Mouse (Mus musculus) right cerebral cortex, postnatal 10 days (tissue): ENCODE results near the gene Vrk1.

ENCODE experiments used
- DNase-seq, 2 experiments: peaks; one replicate each; pipeline ENCODE4 v3.0.0; 2021; ENCODE audit warnings: low spot score in 2 of 2

Vrk1 gene

GRCm38 (mm10) chr12:106010065-106010915 lies at the start of gene Vrk1:
Gene Vrk1, plus strand, starts transcription at chr12:106010228.
- peak; percentile 98 to 99 for DNase-seq

DNA sequence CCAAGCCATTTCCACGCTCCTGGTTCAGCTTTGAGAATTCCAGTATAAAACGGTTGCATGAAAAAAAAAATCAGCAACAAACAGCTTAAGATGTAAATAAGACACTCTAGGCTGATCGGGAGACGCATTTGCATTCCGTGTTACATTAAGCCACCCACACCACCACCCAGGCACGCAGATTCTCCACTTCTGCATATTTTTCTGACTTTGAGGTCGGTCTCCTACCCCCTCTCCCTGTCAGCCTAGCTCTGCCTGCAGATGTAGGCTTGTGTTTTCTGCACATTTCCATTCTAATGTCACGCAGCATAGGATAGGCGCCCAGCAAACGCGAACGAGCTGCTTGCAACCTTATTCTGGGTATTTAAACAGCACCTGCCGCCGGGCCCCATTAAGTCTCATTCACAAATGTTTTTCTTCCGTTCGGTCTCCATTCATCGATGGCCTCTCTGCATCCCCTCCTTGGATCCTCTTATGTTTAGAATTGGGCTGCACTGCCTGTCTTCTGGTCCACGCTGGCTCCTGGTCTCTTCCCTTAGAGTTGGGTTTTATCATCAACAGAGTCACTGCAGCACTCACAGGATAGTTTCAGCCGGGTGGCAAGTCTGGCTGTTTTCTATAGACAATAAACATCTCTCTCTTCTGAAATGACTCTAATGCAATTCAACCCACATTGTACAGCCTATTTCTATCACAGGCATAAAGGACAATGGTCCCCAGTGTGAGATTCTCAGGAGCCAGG lies 49.3 kb upstream of the Vrk1 start:
- DNase-seq, result peak; percentile 62 to 71

- no peak for DNase-seq
Measured at GRCm38 (mm10) chr12:105961667-105962066, 48.4 kb upstream of the Vrk1 start.

- peak; percentile 92 to 94 for DNase-seq
Measured at GRCm38 (mm10) chr12:105962103-105963011, 47.7 kb upstream of the Vrk1 start.

DNA sequence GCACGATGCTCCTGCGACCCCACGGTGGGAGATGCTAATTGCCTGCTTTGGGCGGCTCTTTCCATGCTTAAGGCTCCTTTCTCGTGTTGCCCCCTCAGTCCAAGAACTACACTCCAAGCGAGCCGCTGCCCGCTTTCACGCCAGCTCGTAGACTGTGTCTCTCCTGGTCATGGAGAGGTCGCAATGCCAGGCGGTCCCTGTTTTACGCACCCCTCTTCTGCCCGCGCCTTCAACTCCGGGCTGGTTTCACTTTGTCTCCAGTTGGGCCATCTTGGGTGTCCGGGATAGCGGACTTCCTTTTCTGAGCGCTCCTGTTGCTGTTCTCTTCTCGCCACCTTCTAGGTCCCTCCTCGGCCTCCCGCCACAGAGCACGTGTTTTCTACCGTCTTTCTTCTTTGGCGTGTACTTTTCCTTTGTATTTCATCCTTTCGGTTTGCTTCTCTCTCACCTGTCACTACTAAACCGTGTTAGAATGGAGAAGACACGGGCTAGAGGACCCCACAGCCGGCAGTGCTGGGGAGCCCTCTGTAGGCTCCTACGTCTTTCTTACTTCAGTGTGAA lies 46.9 kb upstream of the Vrk1 start:
- peak in 1 of 2 experiments; percentile 40 for DNase-seq

DNA sequence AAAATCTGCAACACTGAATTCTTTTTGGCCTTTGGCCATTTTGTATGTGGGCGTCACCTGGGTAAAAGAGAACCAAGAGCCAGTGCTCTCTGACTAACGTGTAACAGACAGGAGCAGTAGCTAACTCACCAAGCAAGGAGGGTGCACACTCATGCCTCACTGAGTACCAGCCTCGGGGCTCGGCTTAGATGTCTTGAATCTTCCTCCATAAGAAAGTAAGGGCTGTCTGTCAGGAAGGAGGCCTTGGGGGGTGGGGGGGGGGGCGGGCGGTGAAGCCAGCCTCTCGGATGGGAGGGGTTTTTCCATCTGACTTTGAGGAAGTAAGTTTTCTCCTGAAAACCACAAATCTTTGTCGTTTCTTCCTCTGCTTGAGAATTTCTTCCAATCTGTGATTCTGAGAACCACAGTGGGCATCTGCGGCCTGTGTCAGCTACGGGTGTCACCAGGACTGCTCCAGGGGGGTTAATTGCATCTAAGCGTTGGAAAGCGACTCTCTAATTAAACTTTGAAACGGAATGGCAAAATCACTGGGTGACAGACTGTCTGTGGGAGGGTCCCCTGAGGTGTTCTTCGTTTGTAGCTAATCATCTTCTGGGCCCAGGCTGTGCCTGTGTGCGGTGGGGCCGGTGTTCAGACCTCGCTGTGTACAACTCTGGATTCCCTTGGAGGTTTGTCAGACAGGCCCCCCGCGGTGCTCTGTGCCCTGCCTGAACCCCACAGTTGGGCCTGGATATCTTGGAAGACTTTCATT lies 43.0 kb upstream of the Vrk1 start:
- no peak for DNase-seq

GRCm38 (mm10) chr12:105967806-105968205 lies 42.2 kb upstream of the Vrk1 start:
- no peak for DNase-seq

DNA sequence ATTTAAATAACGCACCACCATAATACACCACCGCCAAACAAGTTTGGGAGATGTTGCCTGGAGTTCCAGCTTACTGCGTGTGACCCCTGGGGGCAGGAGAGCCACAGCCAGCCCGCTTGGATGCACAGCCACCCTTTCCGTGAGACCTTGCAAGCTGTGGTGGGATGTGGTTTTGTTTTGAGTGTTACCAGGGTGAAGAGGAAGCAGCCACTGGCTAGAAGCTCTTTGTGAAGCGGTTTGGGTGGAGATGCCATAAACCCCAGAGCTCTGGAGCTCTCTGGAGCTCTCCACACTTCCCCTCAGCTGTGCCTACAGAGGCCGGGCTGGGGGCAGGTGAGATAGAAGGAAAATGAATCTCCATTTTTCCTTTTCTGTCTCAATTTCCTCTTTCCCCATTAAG lies 38.8 kb upstream of the Vrk1 start:
- DNase-seq, result no peak

GRCm38 (mm10) chr12:105972673-105973072 lies 37.4 kb upstream of the Vrk1 start:
- DNase-seq, result no peak

GRCm38 (mm10) chr12:105973691-105974090 lies 36.3 kb upstream of the Vrk1 start:
- DNase-seq, result no peak

DNA sequence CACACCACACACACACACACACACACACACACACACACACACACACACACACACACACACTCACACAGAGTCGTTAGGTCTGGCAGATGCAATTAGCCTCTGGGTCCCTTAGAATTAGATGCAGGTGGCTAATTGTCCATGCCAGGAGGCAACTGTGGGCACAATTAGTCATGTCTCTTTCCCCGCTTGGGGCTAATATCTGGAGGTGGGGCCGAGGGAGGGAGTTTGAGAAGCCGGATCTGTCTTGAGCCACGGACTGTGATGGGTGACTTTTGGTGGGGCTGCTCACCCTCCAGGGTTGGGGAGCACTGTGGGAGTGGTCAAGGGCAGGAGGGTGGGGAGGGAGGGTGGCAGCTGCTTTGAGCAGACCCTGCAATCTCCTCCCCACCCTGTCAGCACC lies 35.9 kb upstream of the Vrk1 start:
- DNase-seq, result no peak

GRCm38 (mm10) chr12:105981121-105981973 lies 28.7 kb upstream of the Vrk1 start:
- DNase-seq, result no peak

GRCm38 (mm10) chr12:105981974-105982305 lies 28.1 kb upstream of the Vrk1 start:
- no peak for DNase-seq

DNA sequence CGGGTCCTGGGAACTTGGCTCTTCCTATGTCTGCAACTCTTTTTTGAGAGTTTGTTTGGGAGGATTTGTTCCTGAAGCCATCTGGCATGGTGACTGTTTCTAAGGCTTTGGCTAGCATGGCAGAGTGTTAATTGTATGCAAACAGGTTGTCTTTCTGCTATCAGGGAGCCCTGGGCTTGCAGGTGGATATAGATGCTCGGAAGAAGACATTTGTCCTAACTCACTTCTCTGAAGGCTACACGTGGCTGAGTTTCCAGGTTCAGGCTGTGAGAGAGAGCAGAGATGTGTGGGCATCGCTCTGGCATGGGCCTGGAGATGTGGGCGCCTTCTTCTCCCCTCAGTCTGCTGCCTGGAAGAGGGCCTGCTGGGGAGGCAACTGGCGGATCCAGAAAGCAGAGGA lies 27.4 kb upstream of the Vrk1 start:
- peak; percentile 46 to 48 for DNase-seq

DNA sequence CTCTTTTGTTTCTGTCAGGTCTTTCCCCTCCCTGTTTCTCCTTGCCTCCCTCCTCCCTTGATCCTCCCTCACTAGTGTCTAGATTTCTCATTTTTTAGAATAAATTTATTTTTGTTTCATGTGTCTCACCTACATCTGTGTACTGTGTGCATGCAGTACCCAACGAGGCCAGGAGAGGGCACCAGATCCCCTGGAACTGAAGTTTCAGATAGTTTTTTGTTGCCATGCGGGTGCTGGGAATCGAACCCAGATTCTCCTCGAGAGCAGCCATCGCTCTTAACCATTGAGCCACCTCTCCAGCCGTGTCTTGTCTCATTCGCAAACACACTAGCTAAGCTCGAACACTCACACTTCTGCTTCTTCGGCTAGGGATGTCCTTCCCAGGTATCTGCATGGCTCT lies 26.5 kb upstream of the Vrk1 start:
- DNase-seq, result no peak

DNA sequence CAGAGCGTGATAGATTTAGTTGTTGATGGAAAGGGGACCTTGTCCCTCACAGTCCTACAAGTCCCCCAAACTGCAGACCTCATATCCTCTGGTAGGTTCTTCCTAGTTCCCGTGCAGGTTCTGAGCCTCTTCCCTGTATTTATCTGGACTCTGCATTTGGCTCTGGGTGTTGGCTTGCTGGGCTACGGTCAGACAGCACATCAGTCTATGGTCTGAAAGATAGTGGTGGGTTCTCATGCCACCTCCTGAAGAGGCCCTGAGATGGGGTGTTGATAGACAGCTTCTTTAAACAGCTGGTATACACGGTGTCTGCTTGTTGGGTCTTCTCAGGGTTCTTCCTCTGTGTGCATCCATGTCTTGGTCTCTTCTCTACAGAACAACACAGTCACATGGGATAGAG lies 21.6 kb upstream of the Vrk1 start:
- no peak for DNase-seq

GRCm38 (mm10) chr12:105992756-105993155 lies 17.3 kb upstream of the Vrk1 start:
- no peak for DNase-seq

GRCm38 (mm10) chr12:105993356-105993755 lies 16.7 kb upstream of the Vrk1 start:
- DNase-seq, result no peak

DNA sequence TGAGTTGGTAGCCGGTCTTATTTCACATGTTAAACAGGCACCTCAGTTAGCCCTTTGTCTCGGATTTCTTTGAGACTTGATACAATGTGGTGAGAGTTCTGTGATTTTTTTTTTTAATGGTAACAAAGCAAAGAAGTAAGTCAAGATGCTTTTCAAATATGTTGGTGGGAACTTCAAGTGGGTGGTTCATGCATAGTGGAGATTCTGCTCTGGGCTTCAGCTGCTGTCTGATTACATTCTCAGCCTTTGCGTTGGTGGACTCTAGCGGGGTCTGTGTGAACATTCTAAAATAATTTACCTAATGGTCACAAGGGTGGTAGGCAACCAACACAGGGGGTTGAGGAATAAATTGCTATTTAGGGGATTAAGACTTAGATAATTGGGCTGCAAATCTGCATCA lies 14.1 kb upstream of the Vrk1 start:
- DNase-seq, result no peak
